Mouse (Mus musculus): ENCODE results near the gene Iqgap2.

DNA sequence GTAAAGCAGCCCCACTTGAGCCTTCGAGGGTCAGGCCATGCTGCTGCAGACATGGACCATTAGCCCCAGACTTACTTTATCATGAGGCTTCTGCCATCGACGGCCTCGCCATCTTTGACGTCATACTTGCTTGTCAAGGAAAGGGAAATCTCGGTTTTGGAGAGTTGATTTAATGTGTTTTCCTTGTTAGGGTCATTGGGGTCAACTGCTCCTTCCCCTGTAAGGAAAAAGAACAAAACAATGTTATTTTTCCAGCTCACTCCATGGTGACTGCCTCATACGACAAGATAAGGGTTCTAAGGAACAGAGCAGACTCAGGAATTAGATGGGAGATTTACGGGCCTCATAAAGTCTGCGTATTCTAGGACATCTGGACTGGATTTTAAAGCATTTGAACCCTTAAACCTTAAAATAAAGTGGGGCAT lies 245.0 kb downstream of the Iqgap2 start:
- TF ChIP-seq CTCF (IDR thresholded peaks at IDR 0.05; ENCODE audit: insufficient read depth, low read length) (no peak), POLR2A (IDR thresholded peaks at IDR 0.05; ENCODE audit: borderline replicate concordance, extremely low read depth, low read depth, low read length) (no peak)
